Mouse (Mus musculus): ENCODE data around the gene Acot8. TPM values are rescaled to one million over a fixed set of nuclear protein-coding genes. Genes with fewer than 3 reads are reported as not detected.

Acot8 gene
- polyA plus RNA-seq, 1 experiment = not detected

GRCm38 (mm10) chr2:164817703-164818102, 13.0 kb upstream of the Acot8 start:
- no peak overlapping the region for H3K4me3 ChIP-seq (ENCODE audit: insufficient read depth, low read depth, low read length)
- no peak overlapping the region for H3K27ac ChIP-seq (ENCODE audit: insufficient read depth, low read depth, low read length)
- TF ChIP-seq POLR2A (IDR thresholded peaks at IDR 0.05; ENCODE audit: insufficient read depth, low read depth, low read length) (no peak), CTCF (IDR thresholded peaks at IDR 0.05; ENCODE audit: insufficient read depth, low read depth, low read length) (no peak)
- WGBS = 79% methylated on average over 5 of the region's 5 CpGs
- peaks cover 5% of the 10 kb centered on the region for H3K4me1 ChIP-seq (ENCODE audit: control insufficient read depth, insufficient read depth, low read length)

GRCm38 (mm10) chr2:164817206-164817605, 12.5 kb upstream of the Acot8 start:
- no peak overlapping the region for H3K27ac ChIP-seq (ENCODE audit: insufficient read depth, low read depth, low read length)
- 86% methylated on average over 6 of the region's 6 CpGs for WGBS
- peaks cover 5% of the 10 kb centered on the region for H3K4me1 ChIP-seq (ENCODE audit: control insufficient read depth, insufficient read depth, low read length)
- no peak overlapping the region for H3K4me3 ChIP-seq (ENCODE audit: insufficient read depth, low read depth, low read length)
- TF ChIP-seq POLR2A (IDR thresholded peaks at IDR 0.05; ENCODE audit: insufficient read depth, low read depth, low read length) (no peak), CTCF (IDR thresholded peaks at IDR 0.05; ENCODE audit: insufficient read depth, low read depth, low read length) (no peak)

- Histone ChIP-seq H3K4me1 (ENCODE audit: control insufficient read depth, insufficient read depth, low read length) (peaks cover 5% of the 10 kb centered on the region), H3K27ac (ENCODE audit: insufficient read depth, low read depth, low read length) (no peak overlapping the region), H3K4me3 (ENCODE audit: insufficient read depth, low read depth, low read length) (no peak overlapping the region)
- TF ChIP-seq POLR2A (IDR thresholded peaks at IDR 0.05; ENCODE audit: insufficient read depth, low read depth, low read length) (no peak), CTCF (IDR thresholded peaks at IDR 0.05; ENCODE audit: insufficient read depth, low read depth, low read length) (no peak)
- WGBS = 86% methylated on average over 8 of the region's 8 CpGs
Measured at GRCm38 (mm10) chr2:164815821-164816220, 11.1 kb upstream of the Acot8 start.

GRCm38 (mm10) chr2:164815348-164815747, 10.7 kb upstream of the Acot8 start:
- Histone ChIP-seq H3K4me1 (ENCODE audit: control insufficient read depth, insufficient read depth, low read length) (peaks cover 5% of the 10 kb centered on the region), H3K27ac (ENCODE audit: insufficient read depth, low read depth, low read length) (no peak overlapping the region), H3K4me3 (ENCODE audit: insufficient read depth, low read depth, low read length) (no peak overlapping the region)
- TF ChIP-seq POLR2A (IDR thresholded peaks at IDR 0.05; ENCODE audit: insufficient read depth, low read depth, low read length) (no peak), CTCF (IDR thresholded peaks at IDR 0.05; ENCODE audit: insufficient read depth, low read depth, low read length) (no peak)
- 91% methylated on average over 5 of the region's 5 CpGs for WGBS

GRCm38 (mm10) chr2:164813557-164813956, 8.9 kb upstream of the Acot8 start:
- TF ChIP-seq POLR2A (IDR thresholded peaks at IDR 0.05; ENCODE audit: insufficient read depth, low read depth, low read length) (no peak), CTCF (IDR thresholded peaks at IDR 0.05; ENCODE audit: insufficient read depth, low read depth, low read length) (no peak)
- Histone ChIP-seq H3K27ac (ENCODE audit: insufficient read depth, low read depth, low read length) (no peak overlapping the region), H3K4me3 (ENCODE audit: insufficient read depth, low read depth, low read length) (no peak overlapping the region), H3K4me1 (ENCODE audit: control insufficient read depth, insufficient read depth, low read length) (peaks cover 5% of the 10 kb centered on the region)
- WGBS = 68% methylated on average over 2 of the region's 2 CpGs

- Histone ChIP-seq H3K27ac (ENCODE audit: insufficient read depth, low read depth, low read length) (no peak overlapping the region), H3K4me3 (ENCODE audit: insufficient read depth, low read depth, low read length) (no peak overlapping the region), H3K4me1 (ENCODE audit: control insufficient read depth, insufficient read depth, low read length) (peaks cover 16% of the 10 kb centered on the region)
- WGBS = 82% methylated on average over 7 of the region's 7 CpGs
- TF ChIP-seq POLR2A (IDR thresholded peaks at IDR 0.05; ENCODE audit: insufficient read depth, low read depth, low read length) (no peak), CTCF (IDR thresholded peaks at IDR 0.05; ENCODE audit: insufficient read depth, low read depth, low read length) (no peak)
Measured at GRCm38 (mm10) chr2:164806614-164807013, 1.9 kb upstream of the Acot8 start.

- under 1% methylated on average over 21 of the region's 21 CpGs for WGBS
- TF ChIP-seq POLR2A (IDR thresholded peaks at IDR 0.05; ENCODE audit: insufficient read depth, low read depth, low read length) = no peak
- TF ChIP-seq CTCF (IDR thresholded peaks at IDR 0.05; ENCODE audit: insufficient read depth, low read depth, low read length) = no peak
- Histone ChIP-seq H3K27ac (ENCODE audit: insufficient read depth, low read depth, low read length) (peak overlapping the region; percentile 60; the same call in 1 of the 2 replicates), H3K4me1 (ENCODE audit: control insufficient read depth, insufficient read depth, low read length) (peaks cover 16% of the 10 kb centered on the region), H3K4me3 (ENCODE audit: insufficient read depth, low read depth, low read length) (peak overlapping the region; percentile 82)
Measured at GRCm38 (mm10) chr2:164805332-164805718, 643 bp upstream of the Acot8 start.

- no peak for TF ChIP-seq CTCF (IDR thresholded peaks at IDR 0.05; ENCODE audit: insufficient read depth, low read depth, low read length)
- TF ChIP-seq POLR2A (IDR thresholded peaks at IDR 0.05; ENCODE audit: insufficient read depth, low read depth, low read length) = no peak
- H3K27ac ChIP-seq (ENCODE audit: insufficient read depth, low read depth, low read length) = no peak overlapping the region
- 38% methylated on average over 1 of the region's 1 CpGs for WGBS
- peaks cover 16% of the 10 kb centered on the region for H3K4me1 ChIP-seq (ENCODE audit: control insufficient read depth, insufficient read depth, low read length)
- peak overlapping the region; percentile 74 for H3K4me3 ChIP-seq (ENCODE audit: insufficient read depth, low read depth, low read length)
Measured at GRCm38 (mm10) chr2:164803921-164804313, 765 bp downstream of the Acot8 start.

GRCm38 (mm10) chr2:164803201-164803920, 1.3 kb downstream of the Acot8 start:
- TF ChIP-seq CTCF (IDR thresholded peaks at IDR 0.05; ENCODE audit: insufficient read depth, low read depth, low read length) = no peak
- no peak for TF ChIP-seq POLR2A (IDR thresholded peaks at IDR 0.05; ENCODE audit: insufficient read depth, low read depth, low read length)
- Histone ChIP-seq H3K27ac (ENCODE audit: insufficient read depth, low read depth, low read length) (no peak overlapping the region), H3K4me1 (ENCODE audit: control insufficient read depth, insufficient read depth, low read length) (peaks cover 16% of the 10 kb centered on the region), H3K4me3 (ENCODE audit: insufficient read depth, low read depth, low read length) (0 out of 2 replicates have a peak overlapping the region, but pooled peaks have one; percentile 6)
- WGBS = 83% methylated on average over 16 of the region's 16 CpGs

Measured in olfactory bulb, adult 2 months (tissue).